Comparison of ENCODE assay signal across 11 mouse cellular contexts in the genomic region with DNA sequence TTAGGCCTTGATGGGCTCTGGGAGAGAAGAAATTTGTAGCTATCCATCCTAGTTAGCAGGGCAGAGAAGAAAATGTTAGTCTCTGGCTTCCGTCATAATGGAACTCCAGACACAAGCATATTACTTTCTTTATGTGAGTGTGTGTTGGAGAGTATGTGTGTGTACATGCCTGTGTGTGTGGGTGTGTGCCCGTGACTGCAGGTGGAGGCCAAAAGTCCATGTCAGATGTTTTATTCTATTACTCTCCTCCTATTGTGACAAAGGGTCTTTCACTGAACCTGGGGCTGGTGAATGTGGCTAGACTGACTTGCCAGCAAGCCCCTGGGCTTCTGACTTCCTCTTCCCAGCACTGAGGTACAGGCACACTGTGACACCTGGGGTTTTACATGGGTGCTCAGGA.
"Had no signal": no experiment of that assay in that cellular context is flagged by ENCODE, and none has a peak within 500 bp of the region (broad histone marks: within the 10 kb centered on the region; RNA-seq: fewer than 3 reads in every experiment).

No protein-coding gene starts in this region.

- H3K9ac ChIP-seq: kidney, embryonic 15.5 days; limb, embryonic 12.5 days; limb, embryonic 15.5 days; liver, embryonic 14.5 days; liver, postnatal 0 days; lung, embryonic 14.5 days; midbrain, embryonic 13.5 days; stomach, embryonic 15.5 days had no signal

- ATAC-seq: liver, postnatal 0 days; lung, postnatal 0 days; midbrain, embryonic 13.5 days had no signal

- H3K27me3 ChIP-seq: midbrain, embryonic 13.5 days; stomach, embryonic 15.5 days had no signal

- H3K4me2 ChIP-seq: kidney, embryonic 15.5 days; limb, embryonic 12.5 days; limb, embryonic 15.5 days; liver, embryonic 11.5 days; lung, embryonic 14.5 days; midbrain, embryonic 13.5 days; stomach, embryonic 15.5 days had no signal

- H3K27ac ChIP-seq: kidney, embryonic 15.5 days; limb, embryonic 12.5 days; limb, embryonic 15.5 days; liver, embryonic 14.5 days; macrophage; midbrain, embryonic 13.5 days; stomach, embryonic 15.5 days had no signal

- H3K9me3 ChIP-seq: kidney, embryonic 15.5 days; limb, embryonic 12.5 days; limb, embryonic 15.5 days; midbrain, embryonic 13.5 days; stomach, embryonic 15.5 days had no signal

- H3K4me3 ChIP-seq: kidney, embryonic 15.5 days; limb, embryonic 12.5 days; limb, embryonic 15.5 days; midbrain, embryonic 13.5 days; stomach, embryonic 15.5 days had no signal

- H3K36me3 ChIP-seq: kidney, embryonic 15.5 days; limb, embryonic 12.5 days; limb, embryonic 15.5 days; midbrain, embryonic 13.5 days; stomach, embryonic 15.5 days had no signal
